Mouse (Mus musculus): ENCODE results near the gene Ddx18. TPM values are rescaled to one million over a fixed set of nuclear protein-coding genes. Genes with fewer than 3 reads are reported as not detected.

Ddx18 gene
- 28.4 and 30.6 TPM in 2 replicates for polyA plus RNA-seq (2012; rRNA removed)

DNA sequence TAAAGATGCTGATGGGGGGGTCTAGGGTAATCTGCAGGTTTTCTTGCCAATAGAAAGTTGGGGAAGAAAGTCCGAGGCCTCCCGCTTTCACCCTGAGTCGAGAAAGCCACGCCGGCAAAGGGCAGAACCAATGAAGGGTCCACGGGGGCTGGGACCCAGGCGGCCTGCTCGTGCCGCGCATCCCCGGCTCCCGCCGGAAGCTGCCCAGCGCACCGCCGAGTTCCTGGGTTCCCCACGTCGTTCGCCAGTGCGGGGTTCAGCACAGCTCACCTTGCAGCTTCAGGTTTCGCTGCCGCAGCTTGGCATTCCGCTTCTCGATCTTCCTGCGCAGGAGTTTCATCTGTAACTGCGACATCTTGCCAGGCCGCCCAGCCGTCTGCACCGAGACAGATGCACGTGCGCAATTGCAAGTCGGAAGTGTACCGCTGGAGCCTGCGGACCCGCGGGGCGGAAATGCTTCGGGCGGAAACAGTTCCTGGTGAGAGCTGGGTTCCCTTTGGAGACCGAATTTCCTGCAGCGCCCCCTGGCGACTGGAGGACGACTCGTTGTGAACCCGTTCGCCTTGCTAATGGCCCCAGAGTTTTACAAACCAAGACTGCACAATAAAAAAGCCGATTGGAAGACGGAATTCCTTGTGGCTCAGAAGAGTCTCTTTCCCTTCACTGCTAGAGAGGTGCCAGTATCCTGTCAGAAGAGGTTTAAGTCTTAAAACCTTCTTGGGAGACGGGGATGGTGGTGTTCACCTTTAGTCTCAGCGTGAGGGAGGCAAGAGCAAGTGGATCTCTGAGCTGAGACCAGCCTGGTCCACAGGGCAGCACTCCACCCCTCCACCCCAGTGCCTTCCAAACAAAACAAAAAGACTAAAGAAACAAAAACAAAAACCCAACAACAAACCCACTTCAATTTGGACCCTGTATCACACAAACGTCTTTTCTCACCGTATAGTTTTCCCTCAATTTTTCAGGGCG, at the start of gene Ddx18:
Gene Ddx18 (minus strand): TSS at position 469 of the 969 bp plus-strand sequence.

DNA sequence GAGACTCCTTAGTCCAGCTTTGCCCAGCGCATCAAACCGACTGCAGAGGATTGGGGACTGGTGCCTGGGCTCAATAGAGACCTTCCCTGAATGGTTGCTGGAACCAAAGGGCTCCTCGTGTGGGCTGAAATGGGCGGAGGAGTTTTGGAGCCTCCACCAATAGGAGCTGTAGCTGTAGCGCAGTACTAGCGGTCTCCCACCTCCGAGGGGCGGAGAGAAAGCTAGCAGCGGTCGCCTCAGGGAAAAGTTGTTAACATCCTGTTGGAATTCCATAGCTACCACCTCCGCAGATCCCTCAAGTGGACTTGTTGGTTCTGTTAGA, 39.4 kb downstream of the Ddx18 start, which contains the start of gene Htr5b:
Gene Htr5b (minus strand): TSS at position 67 of the 322 bp plus-strand sequence.

Other genes starting within 250 kb of the Ddx18 start
- 13.9 and 16.5 TPM in 2 replicates for gene Insig2, start 235.4 kb downstream of the Ddx18 start, polyA plus RNA-seq (2012; rRNA removed)
- 3.0 and 3.2 TPM in 2 replicates for gene Ccdc93, start 136.9 kb downstream of the Ddx18 start, polyA plus RNA-seq (2012; rRNA removed)
- gene Htr5b, start 39.5 kb downstream of the Ddx18 start, polyA plus RNA-seq (2012; rRNA removed) = not detected in 2 replicates

Data from liver, embryonic 18 days (tissue).